ENCODE assay signal across 18 mouse cellular contexts in the genomic region with DNA sequence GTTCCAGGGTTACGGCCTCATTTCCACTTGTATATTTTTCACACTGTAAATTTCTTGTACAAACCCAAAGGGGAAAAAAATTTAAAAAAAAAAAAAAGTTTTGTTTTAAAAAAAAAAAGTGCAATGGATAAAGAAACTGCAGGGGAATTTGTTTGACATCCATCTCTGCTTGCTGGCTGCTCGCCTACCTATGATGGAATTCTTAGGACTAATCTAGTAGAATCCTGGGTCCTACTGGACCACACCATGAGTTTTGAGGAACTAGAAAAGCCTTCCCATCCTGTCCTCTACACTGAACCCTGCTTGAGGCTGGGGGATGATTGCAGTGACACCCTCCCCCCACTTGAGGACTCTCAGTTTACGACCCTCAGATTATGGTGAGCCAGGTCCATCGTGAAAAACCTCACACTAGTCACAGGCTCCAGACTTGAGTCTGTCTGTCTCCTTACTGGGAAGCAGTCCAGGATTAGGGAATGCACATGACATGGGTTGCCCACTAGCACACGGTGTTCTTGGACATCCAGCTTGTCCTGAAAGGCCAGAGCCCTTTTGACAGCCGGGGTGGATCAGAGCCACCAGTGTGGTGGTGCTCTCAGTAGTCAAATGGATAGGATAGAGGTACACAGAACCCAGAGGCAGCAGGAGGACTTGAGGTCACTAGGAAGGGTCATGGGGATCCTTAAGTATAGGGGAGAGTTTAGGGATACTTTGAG. TPM values are rescaled to one million over a fixed set of nuclear protein-coding genes. Genes with fewer than 3 reads are reported as not detected.
DNase-seq lines count a peak whose midpoint lies in the region; ATAC-seq and TF ChIP-seq lines count a peak whose summit lies in the region.
"Had no signal": no experiment of that assay in that cellular context is flagged by ENCODE, and none has a peak within 500 bp of the region (broad histone marks: within the 10 kb centered on the region; RNA-seq: fewer than 3 reads in every experiment).

No protein-coding gene starts in this region.

- no peak overlapping the region for H3K4me2 ChIP-seq in heart, embryonic 12.5 days
- H3K4me2 ChIP-seq: lung, embryonic 14.5 days; neural tube, embryonic 12.5 days had no signal

- no peak for ATAC-seq in heart, embryonic 12.5 days (ENCODE audit: insufficient number of reproducible peaks, low FRiP score)
- ATAC-seq: midbrain, embryonic 16.5 days had no signal

- TF ChIP-seq CTCF in left cerebral cortex, adult 2 months (IDR thresholded peaks at IDR 0.05) = no peak

- 71% methylated on average over 6 of the region's 6 CpGs for WGBS in heart, embryonic 12.5 days

- H3K27me3 ChIP-seq in heart, embryonic 12.5 days (replicated peaks) = no peaks in the 10 kb centered on the region
- H3K27me3 ChIP-seq: neural tube, embryonic 12.5 days had no signal

- intact Hi-C loops in left cerebral cortex, adult 2 months (cut with DNase I) = no loop called here
- intact Hi-C loops in heart, postnatal 10 days (cut with DNase I) = no loop called here
- intact Hi-C loops in left cerebral cortex, postnatal 14 days (cut with DNase I) = no loop called here

- H3K27ac ChIP-seq in heart, embryonic 12.5 days (ENCODE audit: poor library complexity, severe bottlenecking) = no peak overlapping the region
- peak overlapping the region; percentile 71 for H3K27ac ChIP-seq in left cerebral cortex, adult 2 months
- H3K27ac ChIP-seq: macrophage; neural tube, embryonic 12.5 days had no signal

- no peaks in the 10 kb centered on the region for H3K9me3 ChIP-seq in heart, embryonic 12.5 days (replicated peaks)
- H3K9me3 ChIP-seq: forebrain, embryonic 10.5 days; neural tube, embryonic 12.5 days had no signal

- no peak overlapping the region for H3K9ac ChIP-seq in heart, embryonic 12.5 days
- H3K9ac ChIP-seq: lung, embryonic 14.5 days; neural tube, embryonic 12.5 days had no signal

- DNase-seq in adrenal gland, postnatal 14 days = peak; percentile 37
- no peak for DNase-seq in adrenal gland, postnatal 25 days
- DNase-seq in heart, adult 18-20 months = peak; percentile 72 to 75
- no peak for DNase-seq in left cerebral cortex, adult 2 months (ENCODE audit: extremely low spot score in 1 of 2, low spot score in 2 of 2)
- DNase-seq in left cerebral cortex, adult 9 months (ENCODE audit: low spot score in 2 of 2) = no peak
- DNase-seq in heart, postnatal 10 days = peak; percentile 47 to 60
- DNase-seq in left cerebral cortex, postnatal 14 days (ENCODE audit: low spot score in 2 of 2) = no peak
- DNase-seq: kidney, adult 9 months; kidney, postnatal 4 days; lung, embryonic 14.5 days; right cerebral cortex, postnatal 14 days; thymus, adult 2 months had no signal

- H3K36me3 ChIP-seq in heart, embryonic 12.5 days = peaks cover 62% of the 10 kb centered on the region

- H3K4me3 ChIP-seq in heart, embryonic 12.5 days = no peak overlapping the region
- H3K4me3 ChIP-seq in left cerebral cortex, adult 2 months = no peak overlapping the region
- H3K4me3 ChIP-seq: forebrain, embryonic 10.5 days; neural tube, embryonic 12.5 days had no signal

- H3K4me1 ChIP-seq in heart, embryonic 12.5 days (replicated peaks) = peaks cover 31% of the 10 kb centered on the region

RNA-seq across cellular contexts. Expression of a gene that starts 12.9 kb away (rescaled TPM):
- 70.4 and 77.4 TPM in 2 replicates for total RNA-seq in adrenal gland, postnatal 14 days (2021)
- total RNA-seq in adrenal gland, postnatal 25 days (2021) = 83.2 and 101 TPM in 2 replicates
- total RNA-seq in heart, adult 18-20 months (2021) = 10 to 100 TPM; 55.3 to 58.9 TPM
- 58.3 and 58.5 TPM in 2 replicates for polyA plus RNA-seq in heart, embryonic 12.5 days (2016; fragmentation: Nextera tagmentation; extraction: Ambion mirVana)
- total RNA-seq in left cerebral cortex, adult 2 months (2021) = 10 to 100 TPM; 36.5 to 39.1 TPM
- 10 to 100 TPM; 60.9 to 77.8 TPM for total RNA-seq in heart, postnatal 10 days (2021)
- total RNA-seq in left cerebral cortex, postnatal 14 days (2021) = 10 to 100 TPM; 28.9 to 31.6 TPM

RNA-seq across cellular contexts. Expression of a gene that starts 18.4 kb away (rescaled TPM):
- not detected in 2 replicates for total RNA-seq in adrenal gland, postnatal 14 days (2021)
- total RNA-seq in adrenal gland, postnatal 25 days (2021) = 0.52 TPM in 1 of 2 replicates, not detected in the other
- total RNA-seq in heart, adult 18-20 months (2021) = not detected
- polyA plus RNA-seq in heart, embryonic 12.5 days (2016; fragmentation: Nextera tagmentation; extraction: Ambion mirVana) = 0.09 and 0.18 TPM in 2 replicates
- total RNA-seq in left cerebral cortex, adult 2 months (2021) = 1 to 10 TPM; 5.2 to 6.1 TPM
- under 1 TPM in 1 of 2 experiments, not detected in 1; 0.22 TPM for total RNA-seq in heart, postnatal 10 days (2021)
- 1 to 10 TPM; 3.3 to 3.4 TPM for total RNA-seq in left cerebral cortex, postnatal 14 days (2021)
- total RNA-seq: liver, adult 2 months had no signal
- polyA plus RNA-seq: macrophage had no signal

RNA-seq across cellular contexts. Expression of a gene that starts 20.2 kb away (rescaled TPM):
- total RNA-seq in adrenal gland, postnatal 14 days (2021) = 51.7 and 58.1 TPM in 2 replicates
- total RNA-seq in adrenal gland, postnatal 25 days (2021) = 49.3 and 65.0 TPM in 2 replicates
- total RNA-seq in heart, adult 18-20 months (2021) = 1 to 10 TPM; 7.8 to 8.9 TPM
- 20.4 and 21.3 TPM in 2 replicates for polyA plus RNA-seq in heart, embryonic 12.5 days (2016; fragmentation: Nextera tagmentation; extraction: Ambion mirVana)
- 100 to 1,000 TPM; 120 to 125 TPM for total RNA-seq in left cerebral cortex, adult 2 months (2021)
- 10 to 100 TPM; 21.8 to 23.9 TPM for total RNA-seq in heart, postnatal 10 days (2021)
- 100 to 1,000 TPM; 111 to 115 TPM for total RNA-seq in left cerebral cortex, postnatal 14 days (2021)

RNA-seq across cellular contexts. Expression of a gene that starts 20.9 kb away (rescaled TPM):
- 45.6 and 50.0 TPM in 2 replicates for total RNA-seq in adrenal gland, postnatal 14 days (2021)
- total RNA-seq in adrenal gland, postnatal 25 days (2021) = 47.9 and 53.7 TPM in 2 replicates
- 10 to 100 TPM; 54.3 to 58.2 TPM for total RNA-seq in heart, adult 18-20 months (2021)
- polyA plus RNA-seq in heart, embryonic 12.5 days (2016; fragmentation: Nextera tagmentation; extraction: Ambion mirVana) = 60.1 and 66.8 TPM in 2 replicates
- 10 to 100 TPM; 40.9 to 41.8 TPM for total RNA-seq in left cerebral cortex, adult 2 months (2021)
- 10 to 100 TPM; 49.1 to 51.6 TPM for total RNA-seq in heart, postnatal 10 days (2021)
- 10 to 100 TPM; 41.2 to 44.6 TPM for total RNA-seq in left cerebral cortex, postnatal 14 days (2021)

RNA-seq across cellular contexts. Expression of a gene that starts 21.7 kb away (rescaled TPM):
- 27.5 and 30.7 TPM in 2 replicates for total RNA-seq in adrenal gland, postnatal 14 days (2021)
- 36.7 and 39.3 TPM in 2 replicates for total RNA-seq in adrenal gland, postnatal 25 days (2021)
- 10 to 100 TPM; 32.5 to 32.8 TPM for total RNA-seq in heart, adult 18-20 months (2021)
- 19.2 and 19.5 TPM in 2 replicates for polyA plus RNA-seq in heart, embryonic 12.5 days (2016; fragmentation: Nextera tagmentation; extraction: Ambion mirVana)
- total RNA-seq in left cerebral cortex, adult 2 months (2021) = 10 to 100 TPM; 12.9 to 14.8 TPM
- total RNA-seq in heart, postnatal 10 days (2021) = 10 to 100 TPM; 16.6 to 19.1 TPM
- total RNA-seq in left cerebral cortex, postnatal 14 days (2021) = 10 to 100 TPM; 13.2 to 14.7 TPM

Comparison
In these comparisons a context has a peak if more than half of its experiments do, and no peak if none do; other contexts are left out.
1. DNase-seq: peak in adrenal gland, postnatal 14 days (single experiment), heart, adult 18-20 months (2 of 2) and heart, postnatal 10 days (2 of 2); none in adrenal gland, postnatal 25 days (single experiment), left cerebral cortex, adult 2 months (0 of 2), left cerebral cortex, adult 9 months (0 of 2) and left cerebral cortex, postnatal 14 days (0 of 2).